Mouse (Mus musculus) olfactory bulb, adult 2 months (tissue): ENCODE results near the gene Dmtf1.

ENCODE experiments used
- CTCF ChIP-seq: fragments of 200-500 bp; IDR thresholded peaks from 2 replicates; pipeline ENCODE4 v1.5.1; 2012; ENCODE audit warnings: low read depth, mild to moderate bottlenecking, low read length, moderate library complexity; ENCODE audit not compliant: insufficient read depth
- POLR2A ChIP-seq: fragments of 200-500 bp; IDR thresholded peaks from 2 replicates; pipeline ENCODE4 v1.6.1; 2012; ENCODE audit warnings: mild to moderate bottlenecking, low read depth, low read length, moderate library complexity; ENCODE audit not compliant: insufficient read depth

- TF ChIP-seq POLR2A = no peak
- no peak for TF ChIP-seq CTCF
These were observed 1.8 kb upstream of the Dmtf1 start for GRCm38 (mm10) chr5:9163411-9163810.
